Mouse (Mus musculus) kidney, adult 11 months (tissue): ENCODE data around the gene Pagr1b.
A peak's percentile ranks its signal among the peaks of the same experiment; 100 is the strongest.

Source experiments
- DNase-seq: peaks from one replicate; pipeline ENCODE4 v3.0.0; 2022

The Pagr1b gene

GRCm38 (mm10) chr7:127019306-127019960 is 3.1 kb upstream of the Pagr1b start:
- DNase-seq: no peak

GRCm38 (mm10) chr7:127018416-127019305 is 2.4 kb upstream of the Pagr1b start:
- no peak for DNase-seq

- no peak for DNase-seq
Measured at GRCm38 (mm10) chr7:127017950-127018345, 1.7 kb upstream of the Pagr1b start.

- DNase-seq: peak; percentile 98
Measured at GRCm38 (mm10) chr7:127016971-127017949, 976 bp upstream of the Pagr1b start, which contains the start of gene Pagr1a. Gene Pagr1a, minus strand, starts transcription at chr7:127017352.

GRCm38 (mm10) chr7:127016486-127016938 is 228 bp upstream of the Pagr1b start:
- DNase-seq: no peak

GRCm38 (mm10) chr7:127016081-127016480 is 203 bp downstream of the Pagr1b start:
- peak; percentile 83 for DNase-seq

- DNase-seq: no peak
Measured at GRCm38 (mm10) chr7:127014993-127015392, 1.3 kb downstream of the Pagr1b start.

- DNase-seq: peak; percentile 84
Measured at GRCm38 (mm10) chr7:127014320-127014719, 2.0 kb downstream of the Pagr1b start, which contains the start of gene Mvp. Gene Mvp, minus strand, starts transcription at chr7:127014621.

DNA sequence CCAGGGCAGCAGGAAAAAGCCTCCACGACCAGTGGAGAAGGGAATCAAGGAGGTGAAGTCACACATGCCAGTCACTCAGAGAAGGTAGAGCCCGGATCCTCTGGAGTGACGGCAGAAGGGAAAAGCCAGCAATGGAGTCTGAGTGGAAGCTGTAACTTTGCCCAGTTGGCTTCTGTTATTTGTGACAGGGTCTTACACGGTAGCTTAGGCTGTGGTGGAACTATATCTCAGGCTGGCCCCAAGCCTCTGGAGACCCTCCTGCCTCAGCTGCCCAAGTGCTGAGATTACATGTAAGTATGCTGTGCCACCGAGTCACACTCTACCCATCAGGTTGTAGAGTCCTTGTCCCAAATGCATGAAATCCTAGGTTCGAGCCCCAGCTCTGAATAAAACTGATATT is 2.9 kb downstream of the Pagr1b start:
- DNase-seq: no peak

DNA sequence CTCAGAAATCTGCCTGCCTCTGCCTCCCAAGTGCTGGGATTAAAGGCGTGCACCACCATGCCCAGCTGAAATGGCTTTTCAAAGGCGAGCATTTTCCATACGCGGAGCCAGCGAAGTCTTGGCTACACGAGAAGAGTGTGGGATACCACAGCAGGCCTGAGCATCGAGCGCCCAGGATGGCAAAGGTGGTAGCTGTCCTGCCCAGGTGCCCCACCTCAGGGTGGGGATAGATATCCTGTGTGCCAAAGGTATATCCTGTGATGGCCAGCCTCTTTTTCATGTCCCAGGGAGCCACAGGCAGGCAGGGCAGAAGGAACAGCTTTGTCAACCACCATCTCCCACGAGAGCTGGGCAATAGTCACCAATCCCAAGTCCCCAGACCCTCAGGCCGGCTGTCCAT is 3.4 kb downstream of the Pagr1b start:
- no peak for DNase-seq

GRCm38 (mm10) chr7:127012374-127012773 is 3.9 kb downstream of the Pagr1b start:
- no peak for DNase-seq

- no peak for DNase-seq
Measured at GRCm38 (mm10) chr7:127011717-127012116, 4.6 kb downstream of the Pagr1b start.

DNA sequence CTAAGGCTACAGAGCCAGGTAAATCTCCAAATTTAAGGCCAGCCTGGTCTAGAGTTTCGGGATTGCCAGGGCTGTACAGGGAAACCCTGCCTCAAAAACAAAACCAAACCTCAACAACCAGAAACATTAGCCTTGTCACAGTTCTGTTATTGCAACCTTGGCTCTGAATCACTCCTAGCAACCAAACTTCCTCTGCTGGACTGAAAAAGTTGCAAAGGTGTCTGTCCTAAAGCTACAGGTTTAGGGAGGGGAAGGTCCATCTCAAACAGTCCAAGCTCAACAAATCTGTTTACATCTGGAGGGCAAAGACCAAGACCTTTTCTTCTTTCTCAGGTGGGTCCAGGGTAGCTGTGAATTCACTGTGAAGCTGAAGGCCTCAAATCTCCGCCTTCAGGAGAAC is 5.2 kb downstream of the Pagr1b start:
- DNase-seq: no peak

DNA sequence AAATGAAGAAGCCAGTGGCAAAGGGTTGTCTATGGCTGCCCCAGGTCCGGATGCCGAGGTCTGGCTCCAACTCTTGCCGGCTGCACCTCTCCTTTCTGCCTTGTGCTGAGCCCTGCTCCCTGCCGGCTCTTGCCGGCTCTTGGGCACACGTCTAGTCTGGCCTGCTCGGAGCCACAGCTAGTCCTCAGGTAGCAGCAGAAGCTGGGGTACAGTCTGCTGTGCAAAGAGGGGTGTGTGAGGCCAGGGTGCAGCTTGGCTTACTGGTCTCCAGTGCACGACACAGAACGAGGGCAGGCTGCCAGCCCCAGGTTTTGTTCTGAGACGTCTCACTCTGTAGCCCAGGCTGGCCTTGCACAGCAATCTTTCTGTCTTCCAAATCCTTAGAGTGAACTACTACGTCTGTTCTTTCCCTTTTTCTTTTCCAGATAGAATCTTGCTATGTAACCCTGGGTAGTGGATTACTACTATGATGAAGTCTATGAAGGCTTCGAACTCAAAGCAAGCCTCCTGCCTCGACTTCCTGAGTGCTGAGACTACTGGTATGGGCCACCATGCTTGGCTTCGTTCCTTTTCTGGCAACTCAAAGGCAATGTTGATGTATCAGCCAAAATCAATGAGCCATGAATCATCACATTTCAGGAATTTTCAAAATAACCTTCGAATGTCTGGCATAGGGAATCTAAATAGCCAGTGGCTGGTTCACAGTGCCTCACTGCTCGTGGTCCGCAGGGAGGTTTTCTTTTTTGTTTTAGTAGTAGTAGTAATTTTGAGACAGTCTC is 6.8 kb downstream of the Pagr1b start:
- no peak for DNase-seq

DNA sequence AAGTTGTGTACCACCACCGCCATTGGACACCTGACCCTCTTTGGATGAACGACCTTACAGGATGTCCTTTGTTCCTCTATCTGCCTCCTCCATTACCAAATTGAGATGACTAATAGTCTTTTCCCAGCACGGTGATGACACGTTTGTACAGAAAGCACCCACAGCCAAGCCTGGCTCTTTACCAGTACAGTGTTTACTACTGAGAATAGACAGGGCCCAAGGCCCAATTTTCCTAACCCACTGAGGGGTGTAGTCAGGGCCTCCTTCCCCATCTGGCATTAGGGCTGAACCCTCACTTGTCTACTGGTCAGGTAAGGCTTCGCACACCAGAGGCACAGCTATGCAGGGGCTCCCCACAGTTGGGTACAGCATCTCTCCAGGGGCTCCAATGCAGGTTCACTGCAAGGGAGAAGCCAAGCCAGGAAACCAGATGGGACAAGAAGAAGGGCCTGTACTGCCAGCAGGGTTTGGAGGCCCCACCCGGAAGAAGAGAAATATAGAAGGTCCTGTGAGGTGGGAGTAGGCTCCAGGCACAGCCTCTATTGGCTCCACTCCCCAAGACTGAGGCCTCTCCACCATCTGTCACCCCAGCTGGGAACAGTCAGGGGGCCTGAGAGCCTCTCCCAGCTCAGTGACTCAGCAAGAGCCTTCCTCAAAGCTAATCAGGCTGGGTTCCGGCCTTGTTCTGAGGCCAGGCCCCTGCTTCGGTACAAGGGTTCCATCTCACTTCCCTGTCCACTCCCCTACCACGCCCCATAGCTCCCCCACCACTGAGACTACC is 7.9 kb downstream of the Pagr1b start:
- peak; percentile 60 for DNase-seq

- no peak for DNase-seq
Measured at GRCm38 (mm10) chr7:127007313-127008024, 8.8 kb downstream of the Pagr1b start.

DNA sequence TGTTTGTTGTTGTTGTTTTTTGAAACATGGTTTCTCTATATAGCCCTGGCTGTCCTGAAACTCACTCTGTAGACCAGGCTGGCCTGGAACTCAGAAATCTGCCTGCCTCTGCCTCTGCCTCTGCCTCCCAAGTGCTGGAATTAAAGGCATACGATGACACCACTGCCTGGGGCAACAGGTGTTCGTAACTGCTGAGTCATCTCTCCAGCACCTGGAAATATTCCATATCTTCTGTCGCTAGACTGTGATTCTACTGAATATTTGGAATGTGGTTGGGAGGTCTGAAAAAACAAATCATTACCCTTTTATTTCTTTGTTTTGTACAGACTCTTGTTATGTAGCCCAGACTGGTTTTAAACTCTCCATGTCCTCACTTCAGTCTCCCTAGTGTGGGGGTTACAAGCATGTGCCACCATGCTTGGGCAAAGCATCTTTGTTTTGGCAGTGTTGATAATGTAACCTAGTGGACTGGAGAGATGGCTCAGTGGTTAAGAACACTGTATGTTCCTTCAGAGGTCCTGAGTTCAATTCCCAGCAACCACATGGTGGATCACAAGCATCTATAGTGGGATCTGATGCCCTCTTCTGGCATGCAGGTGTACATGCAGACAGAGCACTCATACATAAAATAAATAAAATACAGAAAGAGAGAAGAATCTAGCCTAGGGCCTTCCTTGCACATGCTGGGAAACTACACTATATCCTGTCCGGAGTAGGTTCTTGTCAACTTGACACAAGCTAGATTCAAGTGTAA is 12.0 kb downstream of the Pagr1b start:
- DNase-seq: no peak

GRCm38 (mm10) chr7:127003620-127004019 is 12.7 kb downstream of the Pagr1b start:
- no peak for DNase-seq

DNA sequence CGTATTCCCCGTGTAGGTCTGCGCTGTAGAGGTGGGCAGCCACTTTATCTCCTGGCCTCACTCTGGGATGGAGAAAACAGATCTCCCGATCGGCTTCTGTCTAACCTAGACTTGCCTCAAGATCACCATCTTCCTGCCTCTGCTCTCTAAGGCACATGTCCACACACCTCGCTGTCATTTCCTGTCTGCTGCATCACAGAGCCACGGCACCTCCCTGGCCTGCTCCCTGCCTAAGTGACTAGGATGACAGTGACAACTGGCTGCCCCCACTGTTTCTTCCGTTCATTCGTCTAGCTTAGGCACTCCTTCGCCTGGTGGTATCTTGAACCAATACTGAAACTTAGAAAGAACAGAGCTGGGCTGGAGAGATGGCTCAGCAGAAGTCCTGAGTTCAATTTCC is 16.7 kb downstream of the Pagr1b start:
- no peak for DNase-seq

GRCm38 (mm10) chr7:126996449-126996848 is 19.8 kb downstream of the Pagr1b start:
- no peak for DNase-seq
